Mouse (Mus musculus): ENCODE data around the gene Olfr1341. TPM values are rescaled to one million over a fixed set of nuclear protein-coding genes. Genes with fewer than 3 reads are reported as not detected.

Gene Olfr1341
- total RNA-seq (2014; rRNA removed) = not detected in 2 replicates
- not detected in 2 replicates for polyA plus RNA-seq (2015; fragmentation: Nextera tagmentation; extraction: Ambion mirVana)

DNA sequence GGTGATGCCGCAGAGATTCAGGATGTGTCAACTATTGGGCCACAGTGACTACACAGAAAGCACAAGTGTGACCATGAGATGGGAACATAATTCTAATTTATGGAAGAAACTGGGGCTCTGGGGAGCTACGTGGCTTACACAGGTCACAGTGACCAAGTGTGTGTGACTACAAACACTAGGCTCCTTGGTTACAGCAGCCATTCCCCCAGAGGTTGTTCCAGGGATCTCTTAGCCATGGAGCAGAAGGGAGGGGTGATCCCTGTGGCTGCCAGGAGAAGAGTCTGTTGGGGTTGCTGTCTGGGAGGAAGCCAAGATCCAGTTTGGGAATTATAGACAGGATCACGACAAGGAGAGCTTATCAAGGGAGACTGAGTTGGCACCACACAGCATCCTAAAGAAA lies at the start of gene Olfr1341:
Gene Olfr1341, plus strand, starts transcription at position 301 of the 400 bp plus-strand sequence.
- H3K4me3 ChIP-seq (ENCODE audit: low read length) = no peak within 1 kb of the TSS
- H3K27me3 ChIP-seq (ENCODE audit: insufficient read depth, low read length) = no peaks in the 10 kb centered on the region
- ATAC-seq (no peak), DNase-seq (ENCODE audit: low spot score) (no peak)
- H3K36me3 ChIP-seq (ENCODE audit: insufficient read depth, low read length) = no peaks in the 10 kb centered on the region
- H3K9me3 ChIP-seq (ENCODE audit: low read length) = no peaks in the 10 kb centered on the region
- H3K27ac ChIP-seq = no peak within 1 kb of the TSS
- no peak within 1 kb of the TSS for H3K4me2 ChIP-seq (ENCODE audit: low read depth, low read length)
- WGBS = 70% methylated on average over 3 of the region's 3 CpGs
- TF ChIP-seq CTCF (IDR thresholded peaks at IDR 0.05; ENCODE audit: low read depth) = no peak
- no peak within 1 kb of the TSS for H3K9ac ChIP-seq (replicated peaks; ENCODE audit: low read length)
- H3K4me1 ChIP-seq (ENCODE audit: insufficient read depth, low read length) = no peaks in the 10 kb centered on the region

- no peak for ATAC-seq
- no peak for TF ChIP-seq CTCF (IDR thresholded peaks at IDR 0.05; ENCODE audit: low read depth)
- no peak for DNase-seq (ENCODE audit: low spot score)
- Histone ChIP-seq H3K4me3 (ENCODE audit: low read length) (no peak within 1 kb of the TSS), H3K9ac (replicated peaks; ENCODE audit: low read length) (no peak within 1 kb of the TSS), H3K27me3 (ENCODE audit: insufficient read depth, low read length) (no peaks in the 10 kb centered on the region), H3K4me2 (ENCODE audit: low read depth, low read length) (no peak within 1 kb of the TSS), H3K36me3 (ENCODE audit: insufficient read depth, low read length) (no peaks in the 10 kb centered on the region), H3K4me1 (ENCODE audit: insufficient read depth, low read length) (no peaks in the 10 kb centered on the region), H3K27ac (no peak within 1 kb of the TSS), H3K9me3 (ENCODE audit: low read length) (no peaks in the 10 kb centered on the region)
Observed at GRCm38 (mm10) chr4:118658652-118659051, 44.7 kb upstream of the Olfr1341 start, which contains the start of gene Olfr62. Gene Olfr62 (plus strand): TSS chr4:118658952.

- no peak for ATAC-seq
Observed at GRCm38 (mm10) chr4:118687086-118687485, 16.2 kb upstream of the Olfr1341 start.

GRCm38 (mm10) chr4:118692412-118692973 lies 10.8 kb upstream of the Olfr1341 start, which contains the start of gene Olfr1342:
Gene Olfr1342 (minus strand): TSS chr4:118692756.
- Histone ChIP-seq H3K27ac (no peak within 1 kb of the TSS), H3K4me3 (ENCODE audit: low read length) (no peak within 1 kb of the TSS), H3K9ac (replicated peaks; ENCODE audit: low read length) (no peak within 1 kb of the TSS), H3K36me3 (ENCODE audit: insufficient read depth, low read length) (no peaks in the 10 kb centered on the region), H3K4me2 (ENCODE audit: low read depth, low read length) (no peak within 1 kb of the TSS), H3K27me3 (ENCODE audit: insufficient read depth, low read length) (no peaks in the 10 kb centered on the region), H3K4me1 (ENCODE audit: insufficient read depth, low read length) (no peaks in the 10 kb centered on the region), H3K9me3 (ENCODE audit: low read length) (no peaks in the 10 kb centered on the region)
- DNase-seq (ENCODE audit: low spot score) (no peak), ATAC-seq (no peak)
- WGBS = 48% methylated on average over 12 of the region's 12 CpGs
- TF ChIP-seq CTCF (IDR thresholded peaks at IDR 0.05; ENCODE audit: low read depth) = no peak

More at GRCm38 (mm10) chr4:118687086-118687485, 16.2 kb upstream of the Olfr1341 start:
- no peak for DNase-seq (ENCODE audit: low spot score)
- 81% methylated on average over 2 of the region's 2 CpGs for WGBS
- H3K27me3 ChIP-seq (ENCODE audit: insufficient read depth, low read length) = no peaks in the 10 kb centered on the region
- no peaks in the 10 kb centered on the region for H3K9me3 ChIP-seq (ENCODE audit: low read length)
- no peak for TF ChIP-seq CTCF (IDR thresholded peaks at IDR 0.05; ENCODE audit: low read depth)
- no peak overlapping the region for H3K27ac ChIP-seq
- H3K9ac ChIP-seq (replicated peaks; ENCODE audit: low read length) = no peak overlapping the region
- H3K4me3 ChIP-seq (ENCODE audit: low read length) = no peak overlapping the region
- no peak overlapping the region for H3K4me2 ChIP-seq (ENCODE audit: low read depth, low read length)
- no peaks in the 10 kb centered on the region for H3K4me1 ChIP-seq (ENCODE audit: insufficient read depth, low read length)
- no peaks in the 10 kb centered on the region for H3K36me3 ChIP-seq (ENCODE audit: insufficient read depth, low read length)

- Histone ChIP-seq H3K27ac (no peak overlapping the region), H3K4me3 (ENCODE audit: low read length) (no peak overlapping the region), H3K4me1 (ENCODE audit: insufficient read depth, low read length) (no peaks in the 10 kb centered on the region), H3K27me3 (ENCODE audit: insufficient read depth, low read length) (no peaks in the 10 kb centered on the region), H3K9ac (replicated peaks; ENCODE audit: low read length) (no peak overlapping the region), H3K36me3 (ENCODE audit: insufficient read depth, low read length) (no peaks in the 10 kb centered on the region), H3K4me2 (ENCODE audit: low read depth, low read length) (no peak overlapping the region), H3K9me3 (ENCODE audit: low read length) (no peaks in the 10 kb centered on the region)
- DNase-seq (ENCODE audit: low spot score) (no peak), ATAC-seq (peak; percentile 70)
- no peak for TF ChIP-seq CTCF (IDR thresholded peaks at IDR 0.05; ENCODE audit: low read depth)
- 20% methylated on average over 2 of the region's 2 CpGs for WGBS
Observed at GRCm38 (mm10) chr4:118693812-118694211, 9.5 kb upstream of the Olfr1341 start.

GRCm38 (mm10) chr4:118708086-118708485 lies 4.8 kb downstream of the Olfr1341 start:
- no peak overlapping the region for H3K9ac ChIP-seq (replicated peaks; ENCODE audit: low read length)
- H3K9me3 ChIP-seq (ENCODE audit: low read length) = no peaks in the 10 kb centered on the region
- DNase-seq (ENCODE audit: low spot score) = no peak
- no peak for ATAC-seq
- H3K36me3 ChIP-seq (ENCODE audit: insufficient read depth, low read length) = no peaks in the 10 kb centered on the region
- no peak overlapping the region for H3K4me3 ChIP-seq (ENCODE audit: low read length)
- no peak overlapping the region for H3K4me2 ChIP-seq (ENCODE audit: low read depth, low read length)
- 82% methylated on average over 5 of the region's 5 CpGs for WGBS
- H3K27ac ChIP-seq = no peak overlapping the region
- TF ChIP-seq CTCF (IDR thresholded peaks at IDR 0.05; ENCODE audit: low read depth) = no peak
- no peaks in the 10 kb centered on the region for H3K27me3 ChIP-seq (ENCODE audit: insufficient read depth, low read length)
- no peaks in the 10 kb centered on the region for H3K4me1 ChIP-seq (ENCODE audit: insufficient read depth, low read length)

DNA sequence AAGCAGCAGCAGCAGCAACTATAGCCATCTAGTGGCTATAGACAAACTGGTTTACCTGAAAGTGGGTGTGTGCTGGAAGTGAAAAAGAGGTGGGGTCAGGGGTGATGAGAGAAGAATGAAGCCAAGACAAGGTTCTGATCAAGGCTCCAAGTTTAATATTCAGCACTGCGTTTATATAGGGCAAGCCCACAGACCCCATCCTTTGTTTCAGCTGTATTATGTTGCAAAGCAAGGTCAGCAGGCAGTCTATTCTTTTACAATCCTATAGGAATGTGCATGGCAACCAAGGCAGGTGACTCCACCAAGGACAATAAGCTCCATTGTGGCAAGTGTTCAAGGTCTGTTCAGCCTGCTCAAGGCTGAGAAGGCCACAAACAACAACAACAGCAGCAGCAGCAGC lies 8.3 kb downstream of the Olfr1341 start:
- no peak for ATAC-seq
- Histone ChIP-seq H3K4me2 (ENCODE audit: low read depth, low read length) (no peak overlapping the region), H3K36me3 (ENCODE audit: insufficient read depth, low read length) (no peaks in the 10 kb centered on the region), H3K27ac (no peak overlapping the region), H3K9ac (replicated peaks; ENCODE audit: low read length) (no peak overlapping the region), H3K27me3 (ENCODE audit: insufficient read depth, low read length) (no peaks in the 10 kb centered on the region), H3K4me3 (ENCODE audit: low read length) (no peak overlapping the region), H3K4me1 (ENCODE audit: insufficient read depth, low read length) (no peaks in the 10 kb centered on the region), H3K9me3 (ENCODE audit: low read length) (no peaks in the 10 kb centered on the region)
- TF ChIP-seq CTCF (IDR thresholded peaks at IDR 0.05; ENCODE audit: low read depth) = no peak
- 19% methylated on average over 1 of the region's 1 CpGs for WGBS
- DNase-seq (ENCODE audit: low spot score) = no peak
